Mouse (Mus musculus): Measurements from ENCODE around the gene Aldob.
"Not testable (repeated sequence)": the region's sequence is repeated elsewhere in the genome, so short reads cannot be mapped to it uniquely, and the experiment has no call there.

Gene Aldob

DNA sequence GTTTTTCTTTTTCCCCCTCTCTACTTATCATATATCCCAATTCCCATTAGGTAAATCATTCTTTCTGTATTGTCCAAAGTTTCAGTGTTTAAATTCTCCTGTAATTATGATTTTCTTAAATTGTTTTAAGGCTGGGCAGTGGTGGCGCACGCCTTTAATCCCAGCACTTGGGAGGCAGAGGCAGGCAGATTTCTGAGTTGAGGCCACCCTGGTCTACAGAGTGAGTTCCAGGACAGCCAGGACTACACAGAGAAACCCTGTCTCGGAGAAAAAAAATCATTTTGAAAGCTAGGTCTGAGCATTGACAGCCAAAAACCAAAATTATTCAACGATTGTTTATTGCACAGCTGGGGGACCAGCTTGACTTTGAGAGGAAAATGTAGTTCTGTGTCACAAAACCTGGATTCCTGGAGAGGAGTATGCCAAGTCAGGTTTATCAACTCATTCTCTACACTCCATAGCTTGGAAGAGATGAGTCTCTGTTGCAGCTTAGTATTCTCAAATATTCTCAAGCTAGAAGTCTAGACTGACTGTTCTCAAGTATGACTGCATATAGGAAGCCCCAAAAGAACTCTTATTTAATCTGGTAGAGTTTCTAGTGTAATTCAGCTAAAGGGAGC, 13.6 kb downstream of the Aldob start:
- no peak for DNase-seq (ENCODE audit: low read depth in 1 of 2, low spot score in 2 of 2)

DNA sequence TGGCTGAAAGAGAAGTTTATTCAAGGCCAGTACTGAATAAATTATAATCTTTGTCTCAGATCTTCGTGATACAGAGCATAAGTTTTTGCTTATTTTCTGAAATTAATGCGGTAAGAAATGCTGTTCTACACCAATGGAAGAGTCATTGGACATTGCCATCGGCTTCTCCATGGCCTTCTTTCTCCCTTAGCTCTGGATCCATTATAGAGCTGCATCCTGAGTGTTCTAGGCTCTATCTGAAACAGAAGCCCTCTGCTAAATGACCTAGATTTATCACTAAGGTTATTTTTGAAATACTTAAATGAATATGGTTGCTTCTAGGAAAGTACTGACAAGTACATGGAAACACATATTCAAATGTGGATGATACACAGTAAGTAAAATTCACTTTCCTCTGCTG, 14.3 kb downstream of the Aldob start:
- DNase-seq (ENCODE audit: low read depth in 1 of 2, low spot score in 2 of 2): no peak

DNA sequence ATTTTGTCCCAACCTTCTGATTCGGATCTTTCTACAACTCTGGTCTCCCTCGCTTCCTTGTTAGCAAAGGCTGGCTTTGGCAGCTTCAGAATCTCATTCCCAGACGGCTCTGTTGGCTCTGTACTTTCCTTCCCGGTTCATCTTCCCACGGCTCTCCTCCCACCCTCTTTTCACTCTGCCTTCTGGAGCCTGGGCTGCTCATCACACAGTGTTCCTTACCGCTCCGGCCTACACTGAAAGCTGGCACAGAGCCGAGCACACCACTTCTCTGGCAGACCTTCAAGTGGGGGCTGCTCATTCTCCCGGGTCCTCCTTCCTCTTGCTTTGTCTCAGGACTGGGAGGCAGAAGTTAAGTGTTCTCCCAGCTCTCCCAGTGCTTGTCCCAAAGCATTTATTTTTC, 26.8 kb downstream of the Aldob start:
- no peak for DNase-seq (ENCODE audit: low read depth in 1 of 2, low spot score in 2 of 2)

DNA sequence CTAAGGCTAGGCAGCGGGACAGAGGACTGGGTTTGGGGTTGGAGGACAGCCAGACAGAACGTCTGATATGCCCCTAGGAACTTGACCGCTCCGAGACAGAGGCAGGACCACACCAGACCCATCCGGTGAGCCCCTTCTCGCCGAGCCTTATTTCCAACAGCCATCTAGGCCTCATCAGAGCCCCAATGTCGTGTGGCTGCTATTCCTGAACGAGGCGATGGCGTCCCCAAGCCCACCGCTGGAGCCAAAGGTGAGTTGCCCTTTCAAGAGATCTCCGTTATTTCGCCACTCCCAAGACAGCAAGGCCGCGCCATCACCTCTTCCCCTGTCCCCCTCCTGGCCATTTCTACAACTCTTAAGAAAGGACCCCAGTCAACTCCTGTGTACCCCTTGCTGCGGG, 28.0 kb downstream of the Aldob start:
- no peak for DNase-seq (ENCODE audit: low read depth in 1 of 2, low spot score in 2 of 2)

DNA sequence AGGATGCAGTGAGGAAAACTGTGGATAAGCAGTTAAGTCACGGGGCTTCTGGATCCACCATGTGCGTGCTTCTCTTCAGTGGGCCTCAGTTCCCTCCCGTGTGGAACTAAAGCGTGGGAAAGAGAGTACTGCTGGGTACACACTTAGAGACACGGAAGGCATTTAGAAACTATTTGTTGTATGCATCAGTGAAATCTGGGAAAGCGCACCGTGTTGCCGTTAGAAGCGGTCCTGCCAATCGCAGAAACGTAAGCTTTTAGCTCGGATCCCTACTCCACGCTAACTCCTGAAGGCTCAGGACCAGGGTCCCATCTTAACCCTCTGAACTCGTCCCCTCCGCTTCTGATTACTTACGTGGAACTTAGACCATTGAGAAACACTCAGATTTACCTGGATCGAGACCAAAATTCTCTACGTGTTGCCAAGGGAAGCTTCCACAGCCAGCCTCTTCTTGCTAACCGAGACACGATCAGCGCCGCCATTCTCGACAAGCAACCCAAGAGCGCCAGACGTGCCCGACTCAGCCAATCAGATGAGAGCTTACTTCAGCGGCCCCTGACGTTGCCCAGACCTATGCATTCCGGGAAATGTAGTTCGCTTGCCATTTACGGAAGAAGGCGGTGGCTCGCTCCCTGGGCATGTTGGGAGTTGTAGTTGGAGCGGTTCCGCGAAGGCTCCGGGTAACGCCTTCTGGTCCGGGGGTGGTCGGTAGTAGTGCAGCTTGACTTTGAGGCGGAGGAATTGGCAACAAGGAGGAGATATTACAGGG, 28.6 kb downstream of the Aldob start, which contains the start of the genes Mrpl50 and Zfp189:
Gene Mrpl50, minus strand, starts transcription at position 522 of the 769 bp plus-strand sequence.
Gene Zfp189, plus strand, starts transcription at position 605 of the 769 bp plus-strand sequence.
- DNase-seq (ENCODE audit: low read depth in 1 of 2, low spot score in 2 of 2): peak; percentile 69 to 83

DNA sequence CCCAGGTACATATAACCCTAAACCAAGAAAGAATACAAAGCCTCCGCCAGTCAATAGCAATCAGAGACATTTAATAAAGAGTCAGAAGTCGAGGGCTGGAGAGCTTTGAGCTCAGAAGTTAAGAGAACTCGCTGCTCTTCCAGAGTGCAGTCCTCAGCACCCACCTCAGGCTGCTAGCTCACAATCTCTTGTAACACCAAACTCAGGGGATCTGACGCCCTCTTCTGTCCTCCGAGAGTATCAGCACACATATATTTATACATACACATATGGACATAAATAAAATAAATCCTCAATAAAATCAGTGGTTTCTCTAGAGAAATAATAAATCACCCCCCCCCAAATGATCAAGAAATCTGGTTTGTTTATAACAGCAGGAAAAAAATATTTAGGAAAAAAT, 29.9 kb downstream of the Aldob start:
- no peak for DNase-seq (ENCODE audit: low read depth in 1 of 2, low spot score in 2 of 2)

DNA sequence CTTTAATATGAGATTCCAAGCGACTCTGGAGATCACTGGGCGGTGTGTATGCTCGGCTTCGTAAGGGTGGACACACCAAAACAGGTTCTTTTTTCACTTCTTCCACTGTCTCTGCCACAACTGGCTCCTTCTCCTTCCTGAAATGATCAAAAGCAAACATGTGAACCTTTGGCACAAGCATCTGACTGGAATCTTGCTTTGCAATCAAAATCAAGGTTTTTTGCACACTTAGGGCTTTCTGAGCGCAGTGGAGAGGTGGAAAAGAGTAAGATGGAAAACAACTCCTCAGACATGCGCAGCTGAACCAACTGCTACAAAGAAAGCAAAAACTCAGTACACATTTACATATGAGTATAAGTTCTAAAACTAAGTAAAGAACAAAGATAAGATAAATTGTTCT, 34.9 kb downstream of the Aldob start:
- no peak for DNase-seq (ENCODE audit: low read depth in 1 of 2, low spot score in 2 of 2)

DNA sequence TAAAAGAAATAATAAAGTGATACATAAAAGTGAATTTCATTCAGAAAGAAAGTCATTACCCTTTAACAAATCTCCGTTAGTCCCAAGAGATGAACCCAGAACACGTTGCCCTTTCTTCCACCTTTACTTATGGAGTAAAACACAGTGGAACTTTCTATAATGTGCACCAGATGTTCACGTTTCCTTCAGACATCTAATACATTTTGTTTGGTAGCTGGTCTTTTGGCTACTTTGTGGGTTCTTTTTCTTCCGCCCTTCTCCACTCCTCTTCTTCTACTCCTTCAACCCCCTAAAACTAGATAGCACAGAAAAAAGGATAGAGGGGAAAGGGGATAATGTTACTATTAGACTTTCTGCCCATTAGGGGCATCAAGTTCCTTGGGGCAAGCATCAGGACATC, 36.7 kb downstream of the Aldob start:
- DNase-seq (ENCODE audit: low read depth in 1 of 2, low spot score in 2 of 2): no peak

DNA sequence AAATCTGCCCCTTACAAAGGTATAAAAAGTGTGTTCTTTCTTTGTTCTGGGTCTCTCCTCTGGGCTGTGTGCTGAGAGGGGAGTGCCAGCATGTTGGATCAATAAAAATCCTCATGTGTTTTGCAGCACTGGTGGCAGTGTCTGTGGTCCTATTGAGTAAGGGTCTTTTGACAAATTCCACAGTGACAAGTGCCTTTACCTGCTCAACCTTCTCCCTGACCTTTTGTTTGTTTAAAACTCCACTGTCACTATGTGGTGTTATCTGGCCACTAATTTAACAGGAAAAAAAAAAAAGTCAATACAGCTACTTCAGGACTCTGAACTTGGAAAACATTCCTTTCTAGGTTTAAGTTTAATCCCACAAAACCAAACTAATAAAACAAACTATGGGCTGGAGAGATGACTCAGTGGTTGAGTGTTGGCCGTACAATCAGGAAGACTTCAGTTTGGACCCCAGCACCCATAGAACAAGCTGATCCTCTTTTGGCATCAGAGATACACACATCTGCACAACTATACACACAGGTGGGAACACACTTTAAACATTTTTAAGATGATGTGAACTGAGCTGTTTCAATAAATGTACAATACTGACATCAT, 39.0 kb downstream of the Aldob start:
- DNase-seq (ENCODE audit: low read depth in 1 of 2, low spot score in 2 of 2): not testable (repeated sequence)

DNA sequence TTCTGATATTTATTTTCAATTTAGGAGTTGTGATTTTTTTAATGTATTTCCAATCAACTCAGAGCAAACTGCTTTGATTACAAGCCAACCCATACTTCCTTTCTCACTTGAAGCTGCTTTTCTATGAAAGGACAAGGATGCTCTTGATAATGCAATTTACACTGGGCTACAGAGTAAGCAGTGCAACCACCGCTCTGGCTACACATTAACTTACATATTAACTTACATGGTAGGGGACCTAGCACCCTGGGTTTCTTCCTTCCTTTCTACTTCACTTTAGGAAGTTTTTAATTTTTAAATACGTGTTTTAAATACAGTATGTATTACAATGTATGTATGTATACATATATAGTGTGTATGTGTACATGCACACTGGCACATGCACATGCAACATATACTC, 40.2 kb downstream of the Aldob start:
- DNase-seq (ENCODE audit: low read depth in 1 of 2, low spot score in 2 of 2): no peak

DNA sequence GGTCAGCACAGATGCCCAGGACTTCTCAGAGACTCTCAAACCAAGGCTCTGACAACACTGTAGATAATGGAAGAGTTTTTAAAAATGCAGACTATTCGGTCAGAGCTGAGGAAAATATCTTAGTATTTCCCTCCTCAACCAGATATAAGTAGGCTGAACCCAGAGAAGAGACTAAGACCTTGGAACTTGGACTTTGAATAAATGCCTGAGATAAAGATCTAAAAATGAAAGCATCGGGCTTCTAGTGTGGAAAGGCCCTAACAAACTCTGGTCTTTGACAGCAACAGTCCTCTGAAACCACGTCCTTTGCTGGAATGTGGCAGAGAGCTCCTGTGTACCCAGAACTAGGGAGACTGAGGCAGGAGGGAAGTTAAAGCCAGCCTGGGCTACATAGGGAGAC, 43.0 kb downstream of the Aldob start, which contains the start of gene Baat:
Gene Baat, minus strand, starts transcription at position 172 of the 400 bp plus-strand sequence.
- DNase-seq (ENCODE audit: low read depth in 1 of 2, low spot score in 2 of 2): no peak

DNA sequence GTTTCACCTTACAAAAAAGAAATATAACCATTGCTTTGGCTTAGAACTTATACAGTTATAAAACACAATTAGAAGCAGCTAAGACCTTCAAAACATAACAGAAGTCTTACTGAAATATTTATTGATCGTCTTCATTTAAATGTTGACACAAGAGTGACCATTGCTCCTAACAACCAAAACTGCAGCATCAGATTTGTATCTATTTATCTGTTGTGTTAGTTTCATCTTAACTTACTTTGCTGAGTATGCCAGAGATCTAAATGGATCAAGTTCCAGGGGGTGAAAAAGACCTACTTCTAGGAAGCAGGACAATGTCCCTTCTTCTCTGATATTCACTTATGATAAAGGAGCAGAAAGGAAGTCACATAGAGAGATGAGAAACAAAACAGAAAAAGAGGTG, 45.8 kb downstream of the Aldob start:
- DNase-seq (ENCODE audit: low read depth in 1 of 2, low spot score in 2 of 2): no peak

Measured in monocyte, adult 2 months (primary cell).